Mouse (Mus musculus) MEL (cell line): ENCODE results near the gene Sec24a. TPM values are rescaled to one million over a fixed set of nuclear protein-coding genes. Genes with fewer than 3 reads are reported as not detected.

ENCODE experiments used
- DNase-seq: peaks from one replicate; pipeline ENCODE4 v3.0.0; 2011; ENCODE audit warnings: low read depth, low spot score
- H3K27ac ChIP-seq: 2 replicates; pipeline ENCODE4 v1.5.1; 2012; ENCODE audit warnings: low read depth, mild to moderate bottlenecking, control low read depth, low read length, moderate library complexity; ENCODE audit not compliant: control insufficient read depth
- H3K27me3 ChIP-seq, 2 experiments: fragments of 150-350 bp in 1 of 2; sonication (generic) in 1 of 2; 2 replicates each; pipeline ENCODE4 v1.6.1; 2012; ENCODE audit warnings: low read length in 2 of 2, mild to moderate bottlenecking in 2 of 2, improper control_type of control experiment in 1 of 2, moderate library complexity in 1 of 2; ENCODE audit not compliant: insufficient read depth in 2 of 2, control insufficient read depth in 1 of 2
- H3K36me3 ChIP-seq, 2 experiments: 2 replicates each; pipeline ENCODE4 v1.6.1; 2012 to 2014; ENCODE audit warnings: low read length in 2 of 2, improper control_type of control experiment in 1 of 2, inconsistent platforms in 1 of 2, mild to moderate bottlenecking in 1 of 2; ENCODE audit not compliant: insufficient read depth in 2 of 2, control insufficient read depth in 1 of 2
- H3K4me1 ChIP-seq, 2 experiments: fragments of 150-350 bp in 1 of 2; sonication (generic) in 1 of 2; 2 replicates each; pipeline ENCODE4 v1.6.1; 2012; ENCODE audit warnings: low read length in 2 of 2, improper control_type of control experiment in 1 of 2, mild to moderate bottlenecking in 1 of 2; ENCODE audit not compliant: insufficient read depth in 2 of 2, control insufficient read depth in 1 of 2
- H3K4me3 ChIP-seq, 2 experiments: fragments of 150-350 bp in 1 of 2; sonication (generic) in 1 of 2; 2 replicates each; pipeline ENCODE4 v1.5.1; 2012; ENCODE audit warnings: low read depth in 2 of 2, low read length in 2 of 2, mild to moderate bottlenecking in 2 of 2, moderate library complexity in 2 of 2, control low read depth in 1 of 2, improper control_type of control experiment in 1 of 2; ENCODE audit not compliant: control insufficient read depth in 1 of 2, insufficient read depth in 1 of 2
- H3K79me2 ChIP-seq: 2 replicates; pipeline ENCODE4 v1.6.1; 2012; ENCODE audit warnings: mild to moderate bottlenecking, low read length, moderate library complexity; ENCODE audit not compliant: control insufficient read depth, poor library complexity, insufficient read depth
- H3K9ac ChIP-seq: 2 replicates; pipeline ENCODE4 v1.6.1; 2012; ENCODE audit warnings: low read depth, mild to moderate bottlenecking, control low read depth, low read length, moderate library complexity; ENCODE audit not compliant: control insufficient read depth, poor library complexity, severe bottlenecking
- H3K9me3 ChIP-seq: fragments of 150-350 bp; sonication (generic); replicated peaks from 2 replicates; pipeline ENCODE4 v1.6.1; 2012; ENCODE audit warnings: mild to moderate bottlenecking, low read length, improper control_type of control experiment, moderate library complexity; ENCODE audit not compliant: insufficient read depth
- BHLHE40 ChIP-seq: IDR thresholded peaks from 2 replicates; pipeline ENCODE4 v1.6.1; 2012; ENCODE audit warnings: low read depth, mild to moderate bottlenecking, inconsistent platforms, low read length, improper control_type of control experiment, borderline replicate concordance
- CHD1 ChIP-seq: IDR thresholded peaks from 2 replicates; pipeline ENCODE4 v1.6.1; 2012; ENCODE audit warnings: low read depth, mild to moderate bottlenecking, inconsistent platforms, low read length, improper control_type of control experiment
- CHD2 ChIP-seq: IDR thresholded peaks from 2 replicates; pipeline ENCODE4 v1.6.1; 2011; ENCODE audit warnings: low read length, improper control_type of control experiment
- CTCF ChIP-seq, 3 experiments: IDR thresholded peaks in 2 of 3; conservative IDR thresholded peaks in 1 of 3; 2 replicates each; pipeline ENCODE4 v1.5.1; 2011 to 2012; ENCODE audit warnings: low read length in 3 of 3, low read depth in 2 of 3, mild to moderate bottlenecking in 2 of 3, improper control_type of control experiment in 1 of 3, inconsistent platforms in 1 of 3, mixed read lengths in 1 of 3, moderate library complexity in 1 of 3; ENCODE audit not compliant: control insufficient read depth in 1 of 3, insufficient read depth in 1 of 3, poor library complexity in 1 of 3, severe bottlenecking in 1 of 3
- E2F4 ChIP-seq: IDR thresholded peaks from 2 replicates; pipeline ENCODE4 v1.6.1; 2011; ENCODE audit warnings: low read depth, low read length, improper control_type of control experiment, borderline replicate concordance
- ELF1 ChIP-seq: IDR thresholded peaks from 2 replicates; pipeline ENCODE4 v1.6.1; 2014; ENCODE audit warnings: low read depth, mild to moderate bottlenecking, inconsistent platforms, low read length, improper control_type of control experiment, moderate library complexity
- EP300 ChIP-seq, 2 experiments: IDR thresholded peaks; 2 replicates each; pipeline ENCODE4 v1.6.1; 2011; ENCODE audit warnings: improper control_type of control experiment in 2 of 2, low read length in 2 of 2, low read depth in 1 of 2, mild to moderate bottlenecking in 1 of 2
- ETS1 ChIP-seq: IDR thresholded peaks from 2 replicates; pipeline ENCODE4 v1.6.1; 2012; ENCODE audit warnings: low read depth, mild to moderate bottlenecking, inconsistent platforms, low read length, improper control_type of control experiment, moderate library complexity
- GABPA ChIP-seq: IDR thresholded peaks from 2 replicates; pipeline ENCODE4 v1.6.1; 2012; ENCODE audit warnings: low read depth, mild to moderate bottlenecking, inconsistent platforms, low read length, improper control_type of control experiment, moderate library complexity
- GATA1 ChIP-seq: IDR thresholded peaks from 2 replicates; pipeline ENCODE4 v1.6.1; 2011; ENCODE audit warnings: low read depth, low read length, improper control_type of control experiment
- HCFC1 ChIP-seq: IDR thresholded peaks from 2 replicates; pipeline ENCODE4 v1.6.1; 2012; ENCODE audit warnings: low read depth, mild to moderate bottlenecking, inconsistent platforms, low read length, improper control_type of control experiment, moderate library complexity
- JUND ChIP-seq: IDR thresholded peaks from 2 replicates; pipeline ENCODE4 v1.6.1; 2011; ENCODE audit warnings: low read depth, mild to moderate bottlenecking, improper control_type of control experiment, low read length
- KAT2A ChIP-seq: conservative IDR thresholded peaks from 2 replicates; pipeline ENCODE4 v1.6.1; 2012; ENCODE audit warnings: low read depth, low read length, improper control_type of control experiment, inconsistent platforms
- MAFK ChIP-seq: IDR thresholded peaks from 2 replicates; pipeline ENCODE4 v1.6.1; 2011; ENCODE audit warnings: low read depth, mild to moderate bottlenecking, low read length, improper control_type of control experiment, borderline replicate concordance
- MAX ChIP-seq: IDR thresholded peaks from 2 replicates; pipeline ENCODE4 v1.6.1; 2011; ENCODE audit warnings: low read length, improper control_type of control experiment
- MAZ ChIP-seq: IDR thresholded peaks from 2 replicates; pipeline ENCODE4 v1.6.1; 2012; ENCODE audit warnings: low read depth, mild to moderate bottlenecking, inconsistent platforms, low read length, improper control_type of control experiment
- MEF2A ChIP-seq: IDR thresholded peaks from 2 replicates; pipeline ENCODE4 v1.6.1; 2014; ENCODE audit warnings: low read depth, mild to moderate bottlenecking, inconsistent platforms, low read length, improper control_type of control experiment; ENCODE audit not compliant: poor library complexity, insufficient replicate concordance, severe bottlenecking; ENCODE audit errors: extremely low read depth
- MXI1 ChIP-seq: IDR thresholded peaks from 2 replicates; pipeline ENCODE4 v1.6.1; 2011; ENCODE audit warnings: mild to moderate bottlenecking, low read depth, low read length, improper control_type of control experiment
- NELFE ChIP-seq: IDR thresholded peaks from 2 replicates; pipeline ENCODE4 v1.6.1; 2011; ENCODE audit warnings: low read depth, low read length, improper control_type of control experiment
- NRF1 ChIP-seq: IDR thresholded peaks from 2 replicates; pipeline ENCODE4 v1.6.1; 2014; ENCODE audit warnings: low read depth, mild to moderate bottlenecking, inconsistent platforms, low read length, improper control_type of control experiment, moderate library complexity; ENCODE audit not compliant: poor library complexity, insufficient read depth, severe bottlenecking
- RAD21 ChIP-seq: IDR thresholded peaks from 2 replicates; pipeline ENCODE4 v1.6.1; 2011; ENCODE audit warnings: mild to moderate bottlenecking, low read depth, low read length, improper control_type of control experiment
- RCOR1 ChIP-seq: IDR thresholded peaks from 2 replicates; pipeline ENCODE4 v1.6.1; 2012; ENCODE audit warnings: low read depth, mild to moderate bottlenecking, inconsistent platforms, low read length, improper control_type of control experiment
- SIN3A ChIP-seq: IDR thresholded peaks from 2 replicates; pipeline ENCODE4 v1.6.1; 2012; ENCODE audit warnings: low read length, improper control_type of control experiment, inconsistent platforms
- SMC3 ChIP-seq: IDR thresholded peaks from 2 replicates; pipeline ENCODE4 v1.6.1; 2011; ENCODE audit warnings: low read depth, low read length, improper control_type of control experiment
- TAL1 ChIP-seq: IDR thresholded peaks from 2 replicates; pipeline ENCODE4 v1.6.1; 2012; ENCODE audit warnings: mild to moderate bottlenecking, inconsistent platforms, low read length, moderate library complexity, mixed read lengths
- TBP ChIP-seq: IDR thresholded peaks from 2 replicates; pipeline ENCODE4 v1.8.0; 2011; ENCODE audit warnings: low read depth, low read length, improper control_type of control experiment
- UBTF ChIP-seq: IDR thresholded peaks from 2 replicates; pipeline ENCODE4 v1.6.1; 2012; ENCODE audit warnings: low read depth, mild to moderate bottlenecking, inconsistent platforms, low read length, improper control_type of control experiment, moderate library complexity, borderline replicate concordance; ENCODE audit not compliant: insufficient read depth
- USF1 ChIP-seq: IDR thresholded peaks from 2 replicates; pipeline ENCODE4 v1.6.1; 2014; ENCODE audit warnings: low read depth, mild to moderate bottlenecking, inconsistent platforms, low read length, improper control_type of control experiment, moderate library complexity
- ZC3H11A ChIP-seq: IDR thresholded peaks from 2 replicates; pipeline ENCODE4 v1.6.1; 2012; ENCODE audit warnings: low read depth, mild to moderate bottlenecking, inconsistent platforms, low read length, improper control_type of control experiment
- ZKSCAN1 ChIP-seq: IDR thresholded peaks from 2 replicates; pipeline ENCODE4 v1.6.1; 2012; ENCODE audit warnings: low read depth, mild to moderate bottlenecking, inconsistent platforms, low read length, improper control_type of control experiment, moderate library complexity
- ZMIZ1 ChIP-seq: IDR thresholded peaks from 2 replicates; pipeline ENCODE4 v1.6.1; 2012; ENCODE audit warnings: low read depth, mild to moderate bottlenecking, inconsistent platforms, low read length, improper control_type of control experiment, moderate library complexity
- polyA plus RNA-seq, 2 experiments: library from polyadenylated mRNA; stranded (reverse) in 1 of 2; unstranded in 1 of 2; fragments of >175 nt in 1 of 2; fragments of >200 nt in 1 of 2; gene quantifications; 2 replicates each; pipeline versions ENCODE4 v1.2.1 to v1.2.4; 2012; ENCODE audit warnings: low replicate concordance in 2 of 2, low read depth in 1 of 2; ENCODE audit not compliant: insufficient read length in 2 of 2, insufficient read depth in 1 of 2, missing spikeins in 1 of 2
- total RNA-seq: library from RNA; depleted of rRNA; stranded (reverse); fragments of 300-350 nt; gene quantifications from 2 replicates; pipeline ENCODE4 v1.2.3, GENCODE M21; 2012

The Sec24a gene
- total and polyA plus RNA-seq, 3 experiments, result 5.3 to 38.2 (median 14.1) TPM

DNA sequence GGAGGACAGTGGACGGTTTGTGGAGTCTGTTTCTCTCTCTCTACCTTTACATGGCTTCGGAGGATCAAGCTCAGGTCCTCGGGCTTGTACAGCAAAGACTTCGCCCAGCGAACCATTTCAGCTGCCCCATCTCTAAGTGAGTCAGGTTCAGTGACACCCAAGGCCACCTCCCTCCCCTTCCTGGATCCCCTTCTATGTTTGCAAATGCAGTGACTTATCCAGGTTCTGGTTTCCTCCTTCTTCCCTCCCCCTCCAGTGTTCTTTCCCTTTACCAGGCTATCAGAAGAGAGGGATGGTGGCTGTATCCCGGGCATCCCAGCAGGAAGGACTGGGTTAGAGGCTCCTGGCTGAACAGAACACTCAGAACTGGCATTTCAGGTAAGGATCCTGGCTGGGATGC lies 109.7 kb downstream of the Sec24a start:
- TF ChIP-seq ZC3H11A (no peak), GABPA (no peak), MAZ (no peak), MEF2A (no peak), ETS1 (no peak), MXI1 (no peak), E2F4 (no peak), ZMIZ1 (no peak), BHLHE40 (no peak), MAX (no peak), CHD1 (no peak), TBP (no peak), EP300 (IDR thresholded peaks at IDR 0.05; ENCODE audit: low read depth in 1 of 2, low read length in 2 of 2) (no peak), UBTF (no peak), TAL1 (no peak), ELF1 (no peak), SIN3A (no peak), USF1 (no peak)
- H3K79me2 ChIP-seq, result peaks cover 3% of the 10 kb centered on the region; the same call in 1 of the 2 replicates
- H3K9ac ChIP-seq, result no peak overlapping the region
- no peak for DNase-seq
- H3K9me3 ChIP-seq, result no peaks in the 10 kb centered on the region
- no peak overlapping the region for H3K27ac ChIP-seq
- H3K4me3 ChIP-seq, result no peak overlapping the region
- H3K27me3 ChIP-seq, result no peaks in the 10 kb centered on the region
- peaks cover 4 to 7% of the 10 kb centered on the region in 2 experiments for H3K4me1 ChIP-seq
- H3K36me3 ChIP-seq, result peaks cover 0 to 4% of the 10 kb centered on the region in 2 experiments; a peak in 1 of 4 replicates

DNA sequence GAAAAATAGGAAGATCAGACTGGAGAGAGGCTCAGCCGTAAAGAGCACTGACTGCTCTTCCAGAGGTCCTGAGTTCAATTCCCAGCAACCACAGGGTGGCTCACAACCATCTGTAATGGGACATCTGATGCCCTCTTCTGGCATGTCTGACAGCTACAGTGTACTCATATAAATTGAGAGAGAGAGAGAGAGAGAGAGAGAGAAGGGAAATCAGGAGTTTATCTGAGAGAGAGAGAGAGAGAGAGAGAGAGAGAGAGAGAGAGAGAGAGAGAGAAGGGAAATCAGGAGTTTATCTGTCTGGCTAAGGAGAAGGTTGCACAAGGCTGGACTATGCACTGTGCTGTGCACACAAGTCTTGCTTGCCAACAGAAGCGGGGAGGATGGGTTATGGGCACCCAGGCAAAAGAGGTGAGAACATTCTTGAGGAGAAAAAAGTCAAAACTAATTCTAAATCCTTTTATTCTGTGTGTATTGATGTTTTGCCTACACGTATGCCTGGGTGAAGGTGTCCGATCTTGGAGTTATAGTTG lies 110.5 kb downstream of the Sec24a start:
- no peaks in the 10 kb centered on the region for H3K36me3 ChIP-seq
- H3K4me1 ChIP-seq, result peaks cover 1 to 2% of the 10 kb centered on the region in 2 experiments; a peak in 1 of 4 replicates
- DNase-seq, result no peak
- TF ChIP-seq NRF1 (no peak), MAFK (no peak), RCOR1 (no peak), CTCF (IDR thresholded peaks at IDR 0.05 in 2 of 3, conservative IDR thresholded peaks at IDR 0.05 in 1 of 3; ENCODE audit: control insufficient read depth in 1 of 3, insufficient read depth in 1 of 3, low read depth in 2 of 3, low read length in 3 of 3, poor library complexity in 1 of 3, severe bottlenecking in 1 of 3) (peak in 2 of 3 experiments; percentile 11 to 44; a peak in 2 of 6 replicates), TBP (no peak), ZKSCAN1 (no peak), RAD21 (peak; percentile 1; the same call in 1 of the 2 replicates), MEF2A (no peak), GATA1 (no peak), JUND (peak; percentile 95), KAT2A (no peak), HCFC1 (no peak), BHLHE40 (no peak), MAX (no peak), SMC3 (peak; percentile 23; the same call in 1 of the 2 replicates), TAL1 (no peak), NELFE (no peak), CHD2 (no peak)
- H3K4me3 ChIP-seq, result no peak overlapping the region
- H3K27me3 ChIP-seq, result no peaks in the 10 kb centered on the region
- no peaks in the 10 kb centered on the region for H3K9me3 ChIP-seq
- H3K9ac ChIP-seq, result no peak overlapping the region
- peaks cover 3% of the 10 kb centered on the region; the same call in 1 of the 2 replicates for H3K79me2 ChIP-seq
- no peak overlapping the region for H3K27ac ChIP-seq
